Mouse (Mus musculus): ENCODE results near the gene Phf3. TPM values are rescaled to one million over a fixed set of nuclear protein-coding genes. Genes with fewer than 3 reads are reported as not detected.

The Phf3 gene
- polyA plus RNA-seq, 1 experiment from 2014 or later: 12.4 TPM

GRCm38 (mm10) chr1:30872836-30873540, 733 bp downstream of the Phf3 start:
- Histone ChIP-seq H3K27ac (ENCODE audit: low read depth) (peak overlapping the region; percentile 99), H3K36me3 (replicated peaks; ENCODE audit: insufficient read depth, low read length) (0 out of 2 replicates have a peak, but pooled peaks cover under 1% of the 10 kb centered on the region), H3K4me3 (ENCODE audit: low read depth, low read length) (peak overlapping the region; percentile 87), H3K27me3 (ENCODE audit: insufficient read depth, low read length) (no peaks in the 10 kb centered on the region), H3K9me3 (ENCODE audit: low read length) (no peaks in the 10 kb centered on the region), H3K4me2 (ENCODE audit: low read depth, low read length) (peak overlapping the region; percentile 75), H3K9ac (replicated peaks) (peak overlapping the region; percentile 93), H3K4me1 (ENCODE audit: insufficient read depth) (peaks cover 12% of the 10 kb centered on the region; the same call in 1 of the 2 replicates)
- WGBS (ENCODE audit: insufficient replicate concordance): 0% methylated on average over 70 of the region's 79 CpGs
- TF ChIP-seq CTCF (IDR thresholded peaks at IDR 0.05; ENCODE audit: low read depth): no peak
- TF ChIP-seq EP300 (IDR thresholded peaks at IDR 0.05; ENCODE audit: low read depth): no peak
- peak; percentile 70 for DNase-seq
- ATAC-seq: peak; percentile 81

GRCm38 (mm10) chr1:30867786-30868185, 5.9 kb downstream of the Phf3 start:
- no peak overlapping the region for H3K27ac ChIP-seq (ENCODE audit: low read depth)
- 93% methylated on average over 4 of the region's 4 CpGs for WGBS (ENCODE audit: insufficient replicate concordance)
- ATAC-seq: no peak
- H3K9ac ChIP-seq (replicated peaks): no peak overlapping the region
- 0 out of 2 replicates have a peak, but pooled peaks cover 4% of the 10 kb centered on the region for H3K4me1 ChIP-seq (ENCODE audit: insufficient read depth)
- H3K4me3 ChIP-seq (ENCODE audit: low read depth, low read length): no peak overlapping the region
- no peaks in the 10 kb centered on the region for H3K9me3 ChIP-seq (ENCODE audit: low read length)
- H3K4me2 ChIP-seq (ENCODE audit: low read depth, low read length): no peak overlapping the region
- DNase-seq: no peak
- 0 out of 2 replicates have a peak, but pooled peaks cover 3% of the 10 kb centered on the region for H3K36me3 ChIP-seq (replicated peaks; ENCODE audit: insufficient read depth, low read length)
- no peaks in the 10 kb centered on the region for H3K27me3 ChIP-seq (ENCODE audit: insufficient read depth, low read length)
- no peak for TF ChIP-seq EP300 (IDR thresholded peaks at IDR 0.05; ENCODE audit: low read depth)
- TF ChIP-seq CTCF (IDR thresholded peaks at IDR 0.05; ENCODE audit: low read depth): no peak

- Histone ChIP-seq H3K27me3 (ENCODE audit: insufficient read depth, low read length) (no peaks in the 10 kb centered on the region), H3K4me2 (ENCODE audit: low read depth, low read length) (no peak overlapping the region), H3K4me3 (ENCODE audit: low read depth, low read length) (no peak overlapping the region), H3K9ac (replicated peaks) (no peak overlapping the region), H3K36me3 (replicated peaks; ENCODE audit: insufficient read depth, low read length) (0 out of 2 replicates have a peak, but pooled peaks cover 2% of the 10 kb centered on the region), H3K27ac (ENCODE audit: low read depth) (no peak overlapping the region), H3K9me3 (ENCODE audit: low read length) (no peaks in the 10 kb centered on the region), H3K4me1 (ENCODE audit: insufficient read depth) (peaks cover 4% of the 10 kb centered on the region; the same call in 1 of the 2 replicates)
- TF ChIP-seq EP300 (IDR thresholded peaks at IDR 0.05; ENCODE audit: low read depth) (no peak), CTCF (IDR thresholded peaks at IDR 0.05; ENCODE audit: low read depth) (no peak)
- DNase-seq (no peak), ATAC-seq (no peak)
- 83% methylated on average over 3 of the region's 3 CpGs for WGBS (ENCODE audit: insufficient replicate concordance)
These were observed 21.2 kb downstream of the Phf3 start for GRCm38 (mm10) chr1:30852518-30852917.

GRCm38 (mm10) chr1:30851920-30852319, 21.8 kb downstream of the Phf3 start:
- Histone ChIP-seq H3K27me3 (ENCODE audit: insufficient read depth, low read length) (no peaks in the 10 kb centered on the region), H3K4me1 (ENCODE audit: insufficient read depth) (peaks cover 4% of the 10 kb centered on the region; the same call in 1 of the 2 replicates), H3K4me3 (ENCODE audit: low read depth, low read length) (no peak overlapping the region), H3K36me3 (replicated peaks; ENCODE audit: insufficient read depth, low read length) (0 out of 2 replicates have a peak, but pooled peaks cover 2% of the 10 kb centered on the region), H3K9ac (replicated peaks) (no peak overlapping the region), H3K9me3 (ENCODE audit: low read length) (no peaks in the 10 kb centered on the region), H3K4me2 (ENCODE audit: low read depth, low read length) (no peak overlapping the region), H3K27ac (ENCODE audit: low read depth) (no peak overlapping the region)
- DNase-seq: no peak
- TF ChIP-seq EP300 (IDR thresholded peaks at IDR 0.05; ENCODE audit: low read depth) (no peak), CTCF (IDR thresholded peaks at IDR 0.05; ENCODE audit: low read depth) (no peak)
- WGBS (ENCODE audit: insufficient replicate concordance): 83% methylated on average over 3 of the region's 3 CpGs
- no peak for ATAC-seq

- H3K4me1 ChIP-seq (ENCODE audit: insufficient read depth): peaks cover 4% of the 10 kb centered on the region; the same call in 1 of the 2 replicates
- H3K36me3 ChIP-seq (replicated peaks; ENCODE audit: insufficient read depth, low read length): 0 out of 2 replicates have a peak, but pooled peaks cover 2% of the 10 kb centered on the region
- WGBS (ENCODE audit: insufficient replicate concordance): 68% methylated on average over 2 of the region's 2 CpGs
- ATAC-seq: no peak
- H3K27me3 ChIP-seq (ENCODE audit: insufficient read depth, low read length): no peaks in the 10 kb centered on the region
- TF ChIP-seq CTCF (IDR thresholded peaks at IDR 0.05; ENCODE audit: low read depth) (no peak), EP300 (IDR thresholded peaks at IDR 0.05; ENCODE audit: low read depth) (no peak)
- H3K9ac ChIP-seq (replicated peaks): no peak overlapping the region
- no peaks in the 10 kb centered on the region for H3K9me3 ChIP-seq (ENCODE audit: low read length)
- DNase-seq: no peak
- no peak overlapping the region for H3K4me3 ChIP-seq (ENCODE audit: low read depth, low read length)
- H3K4me2 ChIP-seq (ENCODE audit: low read depth, low read length): no peak overlapping the region
- H3K27ac ChIP-seq (ENCODE audit: low read depth): no peak overlapping the region
These were observed 22.8 kb downstream of the Phf3 start for GRCm38 (mm10) chr1:30850906-30851305.

- Histone ChIP-seq H3K36me3 (replicated peaks; ENCODE audit: insufficient read depth, low read length) (0 out of 2 replicates have a peak, but pooled peaks cover 2% of the 10 kb centered on the region), H3K4me1 (ENCODE audit: insufficient read depth) (peaks cover 4% of the 10 kb centered on the region; the same call in 1 of the 2 replicates), H3K4me2 (ENCODE audit: low read depth, low read length) (no peak overlapping the region), H3K9ac (replicated peaks) (no peak overlapping the region), H3K9me3 (ENCODE audit: low read length) (no peaks in the 10 kb centered on the region), H3K27me3 (ENCODE audit: insufficient read depth, low read length) (no peaks in the 10 kb centered on the region), H3K27ac (ENCODE audit: low read depth) (no peak overlapping the region), H3K4me3 (ENCODE audit: low read depth, low read length) (no peak overlapping the region)
- DNase-seq: no peak
- 60% methylated on average over 3 of the region's 3 CpGs for WGBS (ENCODE audit: insufficient replicate concordance)
- TF ChIP-seq CTCF (IDR thresholded peaks at IDR 0.05; ENCODE audit: low read depth): no peak
- TF ChIP-seq EP300 (IDR thresholded peaks at IDR 0.05; ENCODE audit: low read depth): no peak
- ATAC-seq: no peak
These were observed 23.8 kb downstream of the Phf3 start for GRCm38 (mm10) chr1:30849955-30850354.

Data from liver, postnatal 0 days (tissue).